Mouse (Mus musculus) bone marrow macrophage, adult 2 months (primary cell): ENCODE measurements around the gene Banp.

Source experiments
- CTCF ChIP-seq: IDR thresholded peaks from 2 replicates; pipeline ENCODE4 v1.5.1; 2012; ENCODE audit warnings: low read depth, mild to moderate bottlenecking, low read length, moderate library complexity
- POLR2A ChIP-seq: IDR thresholded peaks from 2 replicates; pipeline ENCODE4 v1.6.1; 2012; ENCODE audit warnings: mild to moderate bottlenecking, low read depth, low read length, borderline replicate concordance

DNA sequence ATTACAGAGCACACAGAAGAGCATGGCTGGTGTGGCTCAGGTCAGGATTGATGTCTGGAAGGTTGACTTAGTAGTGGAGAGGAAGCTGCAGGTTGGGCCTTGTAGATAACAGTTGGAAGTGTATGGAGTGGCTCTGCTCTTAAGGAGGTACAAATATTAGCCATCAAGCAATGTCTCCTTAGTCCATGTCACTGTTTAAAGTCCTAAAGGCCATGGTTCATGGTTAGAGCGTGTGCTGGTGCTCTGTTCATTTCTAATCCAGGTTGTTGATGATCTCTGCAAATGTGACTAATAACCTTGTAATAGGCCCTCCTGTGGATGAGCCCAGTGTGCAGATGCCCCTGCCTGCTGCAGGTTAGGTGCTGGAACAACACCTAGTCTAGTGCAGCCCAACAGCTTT is 8.8 kb downstream of the Banp start:
- no peak for TF ChIP-seq POLR2A
- no peak for TF ChIP-seq CTCF
